Mouse (Mus musculus): ENCODE measurements at regions not wholly inside any gene's neighbourhood (a gene's known extent, or its start where the extent isn't known, plus 50 kb on each side); places are given as distances from the start of the nearest gene placed in this dataset.
"Not testable (repeated sequence)": the region's sequence is repeated elsewhere in the genome, so short reads cannot be mapped to it uniquely, and the experiment has no call there.

- DNase-seq (ENCODE audit: inconsistent ontology term): peak; percentile 45
Measured at GRCm38 (mm10) chr17:47271979-47272677, 96.6 kb upstream of the Mrps10 start.

- no peak for DNase-seq (ENCODE audit: inconsistent ontology term)
Measured at GRCm38 (mm10) chr17:47269053-47269891, 99.4 kb upstream of the Mrps10 start.

GRCm38 (mm10) chr17:47267843-47268242 lies 100.8 kb upstream of the Mrps10 start:
- DNase-seq (ENCODE audit: inconsistent ontology term): no peak

- no peak for DNase-seq (ENCODE audit: inconsistent ontology term)
Measured at GRCm38 (mm10) chr17:47267076-47267475, 101.6 kb upstream of the Mrps10 start.

GRCm38 (mm10) chr17:47266335-47266734 lies 102.4 kb upstream of the Mrps10 start:
- DNase-seq (ENCODE audit: inconsistent ontology term): no peak

GRCm38 (mm10) chr17:47262986-47263385 lies 105.7 kb upstream of the Mrps10 start:
- DNase-seq (ENCODE audit: inconsistent ontology term): no peak

- no peak for DNase-seq (ENCODE audit: inconsistent ontology term)
Measured at GRCm38 (mm10) chr17:47262141-47262540, 106.5 kb upstream of the Mrps10 start.

GRCm38 (mm10) chr17:47260976-47261375 lies 107.7 kb upstream of the Mrps10 start:
- no peak for DNase-seq (ENCODE audit: inconsistent ontology term)

- peak; percentile 22 for DNase-seq (ENCODE audit: inconsistent ontology term)
Measured at GRCm38 (mm10) chr17:47258296-47258695, 110.4 kb upstream of the Mrps10 start.

GRCm38 (mm10) chr17:47255209-47255608 lies 113.5 kb upstream of the Mrps10 start:
- no peak for DNase-seq (ENCODE audit: inconsistent ontology term)

GRCm38 (mm10) chr17:47254026-47254425 lies 114.7 kb upstream of the Mrps10 start:
- peak; percentile 64 for DNase-seq (ENCODE audit: inconsistent ontology term)

- DNase-seq (ENCODE audit: inconsistent ontology term): no peak
Measured at GRCm38 (mm10) chr17:47250001-47250400, 118.7 kb upstream of the Mrps10 start.

- no peak for DNase-seq (ENCODE audit: inconsistent ontology term)
Measured at GRCm38 (mm10) chr17:47249176-47249575, 119.5 kb upstream of the Mrps10 start.

- no peak for DNase-seq (ENCODE audit: inconsistent ontology term)
Measured at GRCm38 (mm10) chr17:47248053-47248452, 120.6 kb upstream of the Mrps10 start.

- DNase-seq (ENCODE audit: inconsistent ontology term): no peak
Measured at GRCm38 (mm10) chr17:47247516-47247915, 121.2 kb upstream of the Mrps10 start.

GRCm38 (mm10) chr17:47246605-47247004 lies 122.1 kb upstream of the Mrps10 start:
- DNase-seq (ENCODE audit: inconsistent ontology term): no peak

GRCm38 (mm10) chr17:47245635-47246034 lies 123.1 kb upstream of the Mrps10 start:
- DNase-seq (ENCODE audit: inconsistent ontology term): no peak

GRCm38 (mm10) chr17:47239086-47239485 lies 129.6 kb upstream of the Mrps10 start:
- no peak for DNase-seq (ENCODE audit: inconsistent ontology term)

- DNase-seq (ENCODE audit: inconsistent ontology term): not testable (repeated sequence)
Measured at GRCm38 (mm10) chr17:47237881-47238280, 130.8 kb upstream of the Mrps10 start.

GRCm38 (mm10) chr17:47234343-47234742 lies 134.3 kb upstream of the Mrps10 start:
- DNase-seq (ENCODE audit: inconsistent ontology term): no peak

GRCm38 (mm10) chr17:47233003-47233678 lies 135.5 kb upstream of the Mrps10 start:
- DNase-seq (ENCODE audit: inconsistent ontology term): no peak

- no peak for DNase-seq (ENCODE audit: inconsistent ontology term)
Measured at GRCm38 (mm10) chr17:47230715-47231114, 138.0 kb upstream of the Mrps10 start.
